Mouse (Mus musculus): ENCODE data around the gene Fam222b. TPM values are rescaled to one million over a fixed set of nuclear protein-coding genes. Genes with fewer than 3 reads are reported as not detected.
"Not testable (repeated sequence)": the region's sequence is repeated elsewhere in the genome, so short reads cannot be mapped to it uniquely, and the experiment has no call there.

The Fam222b gene
- 22.3 and 25.5 TPM in 2 replicates for polyA plus RNA-seq (2016; fragmentation: Nextera tagmentation; extraction: Ambion mirVana)

DNA sequence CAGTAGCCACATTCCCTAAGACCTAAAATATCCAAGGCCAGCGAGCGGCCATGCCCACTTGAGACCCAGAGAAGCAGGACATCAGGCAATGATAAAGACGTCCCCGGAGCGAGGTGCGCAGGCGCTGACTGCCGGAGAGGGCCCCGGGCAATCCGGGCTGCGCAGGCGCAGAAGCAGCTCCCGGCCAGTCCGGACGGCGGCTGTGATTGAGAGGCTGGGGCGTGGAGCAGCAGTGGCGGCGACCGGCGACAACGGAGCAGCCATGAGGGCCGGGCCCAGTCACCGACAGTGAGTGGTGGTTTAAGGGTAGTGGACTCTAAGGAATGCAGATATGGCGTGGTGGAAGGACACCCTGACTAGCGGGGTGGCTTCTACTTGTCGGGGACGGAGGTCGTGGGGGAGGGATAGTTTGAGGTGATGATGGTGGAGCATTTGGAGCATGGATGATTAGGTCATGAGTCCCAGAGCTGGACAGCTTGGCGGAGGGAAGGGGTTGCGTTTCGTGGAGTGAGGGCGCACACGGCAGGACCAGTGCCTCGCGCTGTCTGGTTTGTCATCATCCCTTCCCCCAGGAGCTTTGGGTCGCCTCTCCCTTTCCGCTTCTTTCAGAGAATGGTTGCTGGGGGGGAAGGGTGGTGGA lies at the start of gene Fam222b:
Fam222b (plus strand) TSS at position 157 of the 640 bp plus-strand sequence.
- H3K4me1 ChIP-seq, result peaks cover 30% of the 10 kb centered on the region
- ATAC-seq (ENCODE audit: low FRiP score), result peak; percentile 95
- H3K36me3 ChIP-seq (replicated peaks), result no peaks in the 10 kb centered on the region
- H3K27ac ChIP-seq, result peak within 1 kb of the TSS; percentile 77
- H3K27me3 ChIP-seq, result 0 out of 2 replicates have a peak, but pooled peaks cover 5% of the 10 kb centered on the region
- under 1% methylated on average over 38 of the region's 38 CpGs for WGBS
- H3K4me2 ChIP-seq, result peak within 1 kb of the TSS; percentile 79
- peak within 1 kb of the TSS; percentile 83 for H3K4me3 ChIP-seq (replicated peaks)
- peak within 1 kb of the TSS; percentile 87 for H3K9ac ChIP-seq
- H3K9me3 ChIP-seq, result no peaks in the 10 kb centered on the region

DNA sequence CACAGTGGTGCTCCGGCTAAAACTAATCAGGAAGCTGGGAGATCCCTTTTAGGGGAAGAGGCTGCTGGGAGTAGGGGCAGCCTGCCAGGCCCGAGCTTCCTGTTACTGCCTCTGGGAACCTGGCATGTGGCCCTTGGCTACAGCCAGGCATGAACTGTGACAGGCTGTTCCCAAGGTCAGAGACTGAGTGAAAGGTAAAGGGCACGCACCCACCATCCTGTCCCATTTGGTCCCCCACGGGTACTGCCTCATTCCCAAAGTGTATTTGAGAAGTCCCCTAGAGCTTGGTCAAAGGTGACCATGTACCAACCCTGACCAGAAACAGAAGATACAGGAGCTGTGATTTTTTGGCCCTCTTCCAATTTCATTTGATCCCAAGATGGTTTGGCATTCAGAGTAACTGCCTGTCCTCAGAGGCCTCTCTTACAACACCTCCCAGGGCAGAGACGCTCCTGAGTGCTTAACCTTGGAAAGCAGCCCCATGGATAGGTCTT lies 49.7 kb upstream of the Fam222b start:
- Histone ChIP-seq H3K9me3 (no peaks in the 10 kb centered on the region), H3K9ac (no peak overlapping the region), H3K4me3 (replicated peaks) (no peak overlapping the region), H3K27me3 (no peaks in the 10 kb centered on the region), H3K4me2 (no peak overlapping the region), H3K4me1 (no peaks in the 10 kb centered on the region), H3K36me3 (replicated peaks) (peaks cover 24% of the 10 kb centered on the region), H3K27ac (no peak overlapping the region)
- no peak for ATAC-seq (ENCODE audit: low FRiP score)
- 85% methylated on average over 5 of the region's 5 CpGs for WGBS

DNA sequence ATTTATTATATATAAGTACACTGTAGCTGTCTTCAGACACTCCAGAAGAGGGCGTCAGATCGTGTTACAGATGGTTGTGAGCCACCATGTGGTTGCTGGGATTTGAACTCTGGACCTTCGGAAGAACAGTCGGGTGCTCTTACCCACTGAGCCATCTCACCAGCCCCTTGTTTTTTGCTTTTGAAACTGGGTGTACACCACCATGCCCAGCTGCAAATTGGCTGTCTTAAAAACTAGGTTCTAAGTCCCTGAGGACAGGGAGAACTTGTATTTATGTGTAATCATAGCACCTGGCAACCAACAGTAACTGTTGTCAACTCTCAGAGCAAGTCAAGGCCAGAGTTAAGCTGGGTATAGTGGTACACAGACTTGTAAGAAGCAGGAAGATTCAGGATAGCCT lies 45.8 kb upstream of the Fam222b start:
- not testable (repeated sequence) for H3K9me3 ChIP-seq; H3K4me3 ChIP-seq (replicated peaks); H3K4me1 ChIP-seq; H3K27ac ChIP-seq; ATAC-seq (ENCODE audit: low FRiP score); H3K4me2 ChIP-seq; H3K27me3 ChIP-seq; H3K9ac ChIP-seq
- peaks cover 36% of the 10 kb centered on the region for H3K36me3 ChIP-seq (replicated peaks)
- 92% methylated on average over 4 of the region's 4 CpGs for WGBS

DNA sequence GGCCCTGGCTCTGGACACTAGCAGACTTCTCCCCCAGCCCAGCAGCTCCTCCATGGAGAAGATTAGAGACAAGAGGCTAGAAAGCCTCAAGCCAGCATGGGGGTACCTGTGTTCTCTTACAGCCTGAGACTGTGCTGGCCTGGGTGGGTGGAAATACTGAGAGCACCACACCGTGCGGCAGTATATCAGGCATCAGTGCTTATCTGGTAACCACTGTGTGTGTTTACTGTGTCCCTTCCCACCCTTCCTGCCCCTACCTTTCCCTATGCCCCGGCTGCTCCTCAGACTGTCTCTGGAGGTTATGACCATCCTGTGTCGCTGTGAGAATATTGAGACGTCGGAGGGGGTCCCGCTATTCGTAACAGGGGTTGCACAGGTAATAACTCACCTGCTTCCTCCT lies 41.4 kb upstream of the Fam222b start:
- Histone ChIP-seq H3K27ac (no peak overlapping the region), H3K36me3 (replicated peaks) (peaks cover 67% of the 10 kb centered on the region), H3K4me3 (replicated peaks) (no peak overlapping the region), H3K9ac (no peak overlapping the region), H3K4me1 (no peaks in the 10 kb centered on the region), H3K9me3 (no peaks in the 10 kb centered on the region), H3K4me2 (no peak overlapping the region), H3K27me3 (no peaks in the 10 kb centered on the region)
- 94% methylated on average over 8 of the region's 8 CpGs for WGBS
- ATAC-seq (ENCODE audit: low FRiP score), result no peak

DNA sequence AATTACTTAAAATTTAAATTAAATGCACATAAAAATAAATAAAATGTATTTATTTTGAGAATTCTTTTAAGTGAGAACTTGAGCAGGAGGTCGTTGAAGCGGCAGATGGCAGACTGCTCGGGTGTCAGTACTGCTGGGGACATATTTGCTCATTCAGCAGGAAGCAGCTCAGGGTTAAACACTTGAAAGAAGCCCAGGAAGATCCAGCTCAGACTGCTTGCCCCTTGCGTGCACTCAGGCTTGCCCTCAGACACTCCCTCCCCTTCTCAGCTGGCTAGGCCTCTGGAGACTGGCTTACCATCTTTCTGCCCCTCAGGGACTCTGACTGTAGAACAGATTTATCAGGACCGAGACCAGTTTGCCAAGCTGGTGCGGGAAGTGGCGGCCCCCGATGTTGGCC lies 37.5 kb upstream of the Fam222b start:
- 86% methylated on average over 8 of the region's 8 CpGs for WGBS

DNA sequence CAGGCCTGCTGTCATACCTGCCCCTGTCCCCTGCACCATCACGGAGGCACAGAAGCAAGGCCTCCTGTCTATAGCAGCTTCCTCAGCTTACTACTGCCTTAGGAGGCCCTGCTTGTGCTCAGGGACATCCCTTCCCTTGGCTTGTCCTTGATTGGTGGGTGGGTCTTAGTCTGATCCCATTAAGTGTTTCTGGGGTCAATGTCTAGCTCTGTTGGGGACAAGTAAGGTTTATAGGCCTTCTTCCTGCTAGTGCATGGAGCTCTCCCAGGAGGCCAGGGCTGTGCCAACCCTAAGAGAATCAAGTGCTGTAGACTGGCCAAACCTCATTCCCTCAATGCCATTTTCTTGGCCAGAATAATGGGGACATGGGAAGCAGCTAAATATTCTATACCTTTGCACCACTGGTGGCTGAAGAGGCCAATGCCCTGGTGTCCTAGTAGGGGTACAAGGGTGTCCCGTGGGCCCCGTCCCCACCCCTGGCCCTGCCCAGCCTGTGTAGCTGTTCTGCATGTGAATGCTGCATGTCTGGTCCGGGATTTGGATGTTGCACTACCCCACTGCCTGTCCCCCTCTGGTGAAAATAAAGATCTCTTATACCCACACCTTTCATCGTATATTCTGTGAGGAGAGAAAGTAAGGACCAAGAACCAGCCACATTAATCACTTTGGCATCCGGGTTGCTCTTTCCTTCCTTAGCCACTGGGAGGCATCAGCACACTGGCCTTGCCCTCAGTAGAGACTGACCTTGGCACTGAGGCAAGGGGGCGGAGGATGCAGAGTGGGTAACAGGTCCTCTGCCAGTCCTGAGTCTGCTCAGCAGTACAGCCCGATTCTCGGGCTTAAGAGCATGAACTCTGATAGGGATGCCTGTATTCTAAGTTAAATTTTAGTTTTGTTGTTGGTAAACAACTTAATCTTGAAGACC lies 34.4 kb upstream of the Fam222b start:
- Histone ChIP-seq H3K9ac (no peak overlapping the region), H3K27ac (no peak overlapping the region), H3K4me3 (replicated peaks) (no peak overlapping the region), H3K36me3 (replicated peaks) (peaks cover 47% of the 10 kb centered on the region), H3K4me2 (no peak overlapping the region), H3K27me3 (no peaks in the 10 kb centered on the region), H3K4me1 (peaks cover 5% of the 10 kb centered on the region; the same call in 1 of the 2 replicates), H3K9me3 (no peaks in the 10 kb centered on the region)
- WGBS, result 67% methylated on average over 9 of the region's 9 CpGs
- ATAC-seq (ENCODE audit: low FRiP score), result no peak

More for the DNA sequence above, 37.5 kb upstream of the Fam222b start:
- Histone ChIP-seq H3K9ac (no peak overlapping the region), H3K4me1 (peaks cover 2% of the 10 kb centered on the region; the same call in 1 of the 2 replicates), H3K36me3 (replicated peaks) (peaks cover 76% of the 10 kb centered on the region), H3K27me3 (no peaks in the 10 kb centered on the region), H3K4me2 (no peak overlapping the region), H3K27ac (no peak overlapping the region), H3K9me3 (no peaks in the 10 kb centered on the region), H3K4me3 (replicated peaks) (no peak overlapping the region)
- ATAC-seq (ENCODE audit: low FRiP score), result no peak

DNA sequence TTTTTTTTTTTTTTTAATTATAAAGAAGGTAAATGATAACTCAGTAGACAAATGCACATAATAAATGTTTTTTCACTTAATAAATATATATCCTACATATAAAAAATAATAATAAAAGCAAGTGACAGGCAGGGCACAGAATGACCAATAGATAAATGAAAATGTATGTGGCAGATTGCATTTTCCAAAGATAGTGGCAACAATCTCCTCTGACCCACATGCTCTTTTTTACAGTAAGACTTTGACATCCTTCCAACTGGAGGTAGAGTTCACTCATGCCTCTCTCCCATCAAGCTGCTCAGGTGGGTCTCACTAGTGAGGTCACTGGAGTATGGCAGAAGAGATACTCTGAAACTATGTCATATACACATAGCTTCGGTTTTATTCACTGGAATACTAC lies 31.9 kb upstream of the Fam222b start:
- no peak overlapping the region for H3K4me3 ChIP-seq (replicated peaks)
- WGBS, result 86% methylated on average over 1 of the region's 1 CpGs
- H3K9ac ChIP-seq, result no peak overlapping the region
- H3K27ac ChIP-seq, result no peak overlapping the region
- H3K4me2 ChIP-seq, result no peak overlapping the region
- no peak for ATAC-seq (ENCODE audit: low FRiP score)
- peaks cover 5% of the 10 kb centered on the region; the same call in 1 of the 2 replicates for H3K27me3 ChIP-seq
- H3K36me3 ChIP-seq (replicated peaks), result peaks cover 24% of the 10 kb centered on the region
- H3K9me3 ChIP-seq, result no peaks in the 10 kb centered on the region
- peaks cover 5% of the 10 kb centered on the region; the same call in 1 of the 2 replicates for H3K4me1 ChIP-seq

DNA sequence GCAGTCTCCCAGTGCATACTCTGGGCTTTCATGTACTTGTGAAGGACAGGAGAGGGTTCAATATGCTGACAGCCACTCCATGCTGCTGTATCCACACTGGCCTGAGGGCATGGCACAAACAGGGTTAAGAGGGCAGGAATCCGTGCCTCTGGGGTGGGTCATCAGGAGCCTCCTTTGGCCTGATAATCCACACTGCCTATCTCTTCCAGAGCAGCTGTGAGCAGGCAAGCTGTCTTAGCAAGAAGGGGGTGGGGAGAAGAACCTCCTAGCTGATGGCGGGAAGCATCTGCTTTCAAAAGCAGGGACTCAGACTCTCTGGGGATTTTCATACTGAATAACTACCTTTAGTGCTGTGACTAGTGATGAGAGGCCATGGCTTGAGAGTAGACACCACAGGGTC lies 28.6 kb upstream of the Fam222b start:
- Histone ChIP-seq H3K9ac (no peak overlapping the region), H3K36me3 (replicated peaks) (no peaks in the 10 kb centered on the region), H3K27me3 (peaks cover 5% of the 10 kb centered on the region; the same call in 1 of the 2 replicates), H3K4me2 (no peak overlapping the region), H3K4me1 (peaks cover 5% of the 10 kb centered on the region; the same call in 1 of the 2 replicates), H3K27ac (no peak overlapping the region), H3K4me3 (replicated peaks) (no peak overlapping the region), H3K9me3 (no peaks in the 10 kb centered on the region)
- no peak for ATAC-seq (ENCODE audit: low FRiP score)
- WGBS, result 44% methylated on average over 2 of the region's 2 CpGs

DNA sequence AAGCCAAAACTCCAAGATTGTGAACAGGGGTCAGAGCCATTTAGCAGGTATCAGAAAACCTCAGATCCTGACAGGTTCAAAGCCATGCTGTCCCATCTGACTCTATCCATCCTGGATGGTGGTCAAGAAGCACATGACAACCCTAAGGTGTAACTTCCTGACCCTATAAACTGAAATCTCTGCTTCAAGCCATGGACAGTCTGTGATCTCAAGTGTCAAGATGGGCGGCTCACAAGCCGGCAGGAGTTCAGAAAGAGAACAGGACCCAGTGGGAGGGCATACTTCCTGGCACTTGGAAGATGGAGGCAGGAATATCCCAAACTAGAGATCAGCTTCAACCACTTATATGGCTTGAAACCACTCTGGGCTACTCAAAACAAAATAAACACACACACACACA lies 27.8 kb upstream of the Fam222b start:
- no peaks in the 10 kb centered on the region for H3K9me3 ChIP-seq
- H3K27ac ChIP-seq, result no peak overlapping the region
- H3K4me2 ChIP-seq, result no peak overlapping the region
- H3K27me3 ChIP-seq, result peaks cover 5% of the 10 kb centered on the region; the same call in 1 of the 2 replicates
- no peak overlapping the region for H3K4me3 ChIP-seq (replicated peaks)
- H3K36me3 ChIP-seq (replicated peaks), result peaks cover 2% of the 10 kb centered on the region; the same call in 1 of the 2 replicates
- H3K9ac ChIP-seq, result no peak overlapping the region
- peaks cover 5% of the 10 kb centered on the region; the same call in 1 of the 2 replicates for H3K4me1 ChIP-seq
- 77% methylated on average over 2 of the region's 2 CpGs for WGBS
- no peak for ATAC-seq (ENCODE audit: low FRiP score)

DNA sequence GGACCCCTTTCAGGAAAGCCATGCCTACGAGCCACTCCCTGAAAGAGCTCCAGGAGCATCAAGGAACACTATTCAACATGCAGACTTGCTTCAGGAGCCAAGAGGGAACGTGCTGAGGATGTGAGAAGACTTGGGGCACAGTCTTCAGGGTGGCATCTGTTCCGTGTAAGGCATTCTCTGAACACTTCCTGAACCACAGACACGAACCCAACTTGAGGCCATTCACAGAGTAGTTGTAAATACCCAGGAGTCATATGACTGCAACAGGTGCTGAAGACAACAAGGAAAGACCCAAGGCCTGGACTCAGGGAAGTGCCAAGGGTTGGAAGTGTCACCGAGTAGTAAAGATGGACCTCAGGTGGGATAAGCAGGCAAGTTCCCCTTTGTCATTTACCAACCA lies 26.9 kb upstream of the Fam222b start:
- no peak overlapping the region for H3K4me3 ChIP-seq (replicated peaks)
- peaks cover 5% of the 10 kb centered on the region; the same call in 1 of the 2 replicates for H3K27me3 ChIP-seq
- H3K9ac ChIP-seq, result no peak overlapping the region
- 76% methylated on average over 5 of the region's 5 CpGs for WGBS
- ATAC-seq (ENCODE audit: low FRiP score), result no peak
- no peaks in the 10 kb centered on the region for H3K4me1 ChIP-seq
- H3K27ac ChIP-seq, result no peak overlapping the region
- no peaks in the 10 kb centered on the region for H3K9me3 ChIP-seq
- no peak overlapping the region for H3K4me2 ChIP-seq
- H3K36me3 ChIP-seq (replicated peaks), result peaks cover 11% of the 10 kb centered on the region

DNA sequence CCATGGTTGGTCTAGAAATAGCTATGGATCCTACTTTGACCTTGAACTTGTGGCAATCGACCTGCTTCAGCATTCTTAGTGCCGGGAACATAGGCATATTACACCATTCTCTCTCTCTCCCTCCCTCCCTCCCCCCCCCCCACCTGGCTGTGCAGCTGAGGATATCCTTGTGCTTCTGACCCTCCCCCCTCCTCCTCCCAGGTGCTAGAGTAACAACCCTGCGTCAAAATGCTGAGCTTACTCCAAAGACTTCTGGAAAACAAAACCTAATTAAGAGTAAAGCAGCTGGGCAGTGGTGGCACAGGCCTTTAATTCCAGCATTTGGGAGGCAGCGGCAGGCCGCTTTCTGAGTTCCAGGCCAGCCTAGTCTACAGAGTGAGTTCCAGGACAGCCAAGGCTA lies 25.3 kb upstream of the Fam222b start:
- H3K9me3 ChIP-seq, result no peaks in the 10 kb centered on the region
- H3K4me3 ChIP-seq (replicated peaks), result no peak overlapping the region
- ATAC-seq (ENCODE audit: low FRiP score), result no peak
- no peak overlapping the region for H3K9ac ChIP-seq
- 88% methylated on average over 5 of the region's 5 CpGs for WGBS
- H3K4me2 ChIP-seq, result no peak overlapping the region
- no peaks in the 10 kb centered on the region for H3K4me1 ChIP-seq
- peaks cover 25% of the 10 kb centered on the region for H3K36me3 ChIP-seq (replicated peaks)
- H3K27ac ChIP-seq, result no peak overlapping the region
- peaks cover 5% of the 10 kb centered on the region; the same call in 1 of the 2 replicates for H3K27me3 ChIP-seq

DNA sequence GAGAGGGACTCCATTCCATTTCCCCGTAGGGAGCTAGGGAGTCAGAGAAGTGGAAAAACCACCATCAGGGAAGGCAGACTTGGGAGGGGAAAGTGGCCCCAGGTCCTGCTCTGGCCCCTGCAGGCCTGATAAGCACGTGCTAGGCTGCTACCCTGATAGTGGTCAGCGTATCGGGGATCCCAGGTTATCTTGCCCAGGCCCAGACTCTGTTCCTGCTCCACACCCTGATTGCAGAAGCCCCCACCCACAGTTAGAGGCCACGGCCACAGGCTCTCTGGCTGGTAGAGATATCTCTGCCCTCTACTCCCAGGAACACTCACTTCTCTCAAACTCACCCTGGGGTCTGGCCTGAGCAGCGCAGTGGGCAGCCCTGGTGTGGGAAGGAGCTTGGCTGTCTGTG lies 24.8 kb upstream of the Fam222b start:
- H3K27me3 ChIP-seq, result peaks cover 5% of the 10 kb centered on the region; the same call in 1 of the 2 replicates
- H3K9me3 ChIP-seq, result no peaks in the 10 kb centered on the region
- WGBS, result 83% methylated on average over 6 of the region's 6 CpGs

More for the DNA sequence above, 24.8 kb upstream of the Fam222b start:
- Histone ChIP-seq H3K27ac (no peak overlapping the region), H3K9ac (no peak overlapping the region), H3K36me3 (replicated peaks) (peaks cover 30% of the 10 kb centered on the region), H3K4me2 (no peak overlapping the region), H3K4me3 (replicated peaks) (no peak overlapping the region), H3K4me1 (no peaks in the 10 kb centered on the region)
- no peak for ATAC-seq (ENCODE audit: low FRiP score)
